Mouse (Mus musculus) adrenal gland (tissue): ENCODE results near the gene Rps6kc1.

Source experiments
- intact Hi-C: fragments of 180-260 bp; cut with DNase I; formaldehyde crosslinking; loops from one replicate; pipeline ENCODE4 v1.15.1; 2025

Rps6kc1 gene

GRCm38 (mm10) chr1:190682021-190682926 lies 229.3 kb downstream of the Rps6kc1 start:
- intact Hi-C loops, result no loop called here

- intact Hi-C loops, result no loop called here
Measured at GRCm38 (mm10) chr1:190675455-190675854, 236.1 kb downstream of the Rps6kc1 start.

- intact Hi-C loops, result no loop called here
Measured at GRCm38 (mm10) chr1:190669099-190669498, 242.5 kb downstream of the Rps6kc1 start.

GRCm38 (mm10) chr1:190667821-190668220 lies 243.7 kb downstream of the Rps6kc1 start:
- intact Hi-C loops, result no loop called here

- intact Hi-C loops, result no loop called here
Measured at GRCm38 (mm10) chr1:190667326-190667725, 244.2 kb downstream of the Rps6kc1 start.

GRCm38 (mm10) chr1:190665490-190665875 lies 246.1 kb downstream of the Rps6kc1 start:
- intact Hi-C loops, result no loop called here

GRCm38 (mm10) chr1:190664767-190665489 lies 246.6 kb downstream of the Rps6kc1 start:
- intact Hi-C loops, result no loop called here

GRCm38 (mm10) chr1:190663996-190664395 lies 247.6 kb downstream of the Rps6kc1 start:
- intact Hi-C loops, result no loop called here

GRCm38 (mm10) chr1:190662736-190663135 lies 248.8 kb downstream of the Rps6kc1 start:
- intact Hi-C loops, result no loop called here

- intact Hi-C loops, result no loop called here
Measured at GRCm38 (mm10) chr1:190661764-190662163, 249.8 kb downstream of the Rps6kc1 start.

GRCm38 (mm10) chr1:190661249-190661648 lies 250.3 kb downstream of the Rps6kc1 start:
- intact Hi-C loops, result no loop called here

GRCm38 (mm10) chr1:190659722-190660502 lies 251.7 kb downstream of the Rps6kc1 start:
- intact Hi-C loops, result no loop called here

GRCm38 (mm10) chr1:190658266-190658665 lies 253.3 kb downstream of the Rps6kc1 start:
- intact Hi-C loops, result no loop called here

- intact Hi-C loops, result no loop called here
Measured at GRCm38 (mm10) chr1:190656089-190656488, 255.5 kb downstream of the Rps6kc1 start.

- intact Hi-C loops, result no loop called here
Measured at GRCm38 (mm10) chr1:190655651-190656050, 255.9 kb downstream of the Rps6kc1 start.

GRCm38 (mm10) chr1:190655081-190655480 lies 256.5 kb downstream of the Rps6kc1 start:
- intact Hi-C loops, result no loop called here

- intact Hi-C loops, result no loop called here
Measured at GRCm38 (mm10) chr1:190654694-190655001, 256.9 kb downstream of the Rps6kc1 start.

GRCm38 (mm10) chr1:190653989-190654693 lies 257.4 kb downstream of the Rps6kc1 start:
- intact Hi-C loops, result no loop called here

GRCm38 (mm10) chr1:190653081-190653480 lies 258.5 kb downstream of the Rps6kc1 start:
- intact Hi-C loops, result no loop called here
